Mouse (Mus musculus) stomach, embryonic 16.5 days (tissue): ENCODE measurements around the gene Tmcc2. TPM values are rescaled to one million over a fixed set of nuclear protein-coding genes. Genes with fewer than 3 reads are reported as not detected.

Experiments
- ATAC-seq: fragments of 200-750 bp; cut with Nextera tagmentation; 2 replicates; pipeline ENCODE4 v1.8.0; 2017; ENCODE audit warnings: moderate number of reproducible peaks, moderate TSS enrichment; ENCODE audit not compliant: insufficient read depth, low FRiP score
- H3K27ac ChIP-seq: fragments of 300-500 bp; sonication (generic); 2 replicates; pipeline ENCODE4 v1.5.1; 2014; ENCODE audit warnings: low read length
- H3K27me3 ChIP-seq: fragments of 300-500 bp; sonication (generic); 2 replicates; pipeline ENCODE4 v1.6.1; 2014; ENCODE audit warnings: low read length, control low read depth, mixed read lengths; ENCODE audit not compliant: control insufficient read depth, insufficient read depth
- H3K36me3 ChIP-seq: fragments of 300-500 bp; sonication (generic); 2 replicates; pipeline ENCODE4 v1.6.1; 2014; ENCODE audit warnings: low read length; ENCODE audit not compliant: control insufficient read depth, insufficient read depth
- H3K4me1 ChIP-seq: fragments of 300-500 bp; sonication (generic); 2 replicates; pipeline ENCODE4 v1.6.1; 2014; ENCODE audit warnings: low read length, control low read depth, mixed read lengths; ENCODE audit not compliant: control insufficient read depth, insufficient read depth
- H3K4me2 ChIP-seq: fragments of 300-500 bp; sonication (generic); 2 replicates; pipeline ENCODE4 v1.6.1; 2014; ENCODE audit warnings: low read depth, low read length, mixed read lengths
- H3K4me3 ChIP-seq: fragments of 300-500 bp; sonication (generic); replicated peaks from 2 replicates; pipeline ENCODE4 v1.5.1; 2014; ENCODE audit warnings: mild to moderate bottlenecking, low read length
- H3K9ac ChIP-seq: fragments of 300-500 bp; sonication (generic); 2 replicates; pipeline ENCODE4 v1.6.1; 2014; ENCODE audit warnings: low read length
- H3K9me3 ChIP-seq: fragments of 300-500 bp; sonication (generic); replicated peaks from 2 replicates; pipeline ENCODE4 v1.6.1; 2016; ENCODE audit warnings: low read length, control low read depth; ENCODE audit not compliant: control insufficient read depth
- WGBS: fragments of 180-500 bp; shearing (Covaris S2); extraction: QIAGEN DNeasy Blood & Tissue Kit; methylation state at CpG from one replicate; pipeline ENCODE4 v1.1.7; 2014; 5-methylcytosine and 5-hydroxymethylcytosine counted together
- polyA plus RNA-seq: library from polyadenylated mRNA; unstranded; fragments of >200 nt; fragmentation: Nextera tagmentation; extraction: Ambion mirVana; gene quantifications from 2 replicates; pipeline ENCODE4 v1.2.1, GENCODE M21; 2015

Gene Tmcc2
- polyA plus RNA-seq, 1 experiment from 2014 or later, result 28.3 TPM

GRCm38 (mm10) chr1:132400538-132400937, 9.5 kb upstream of the Tmcc2 start:
- no peak overlapping the region for H3K4me3 ChIP-seq
- H3K4me2 ChIP-seq, result no peak overlapping the region
- ATAC-seq, result no peak
- no peaks in the 10 kb centered on the region for H3K4me1 ChIP-seq
- H3K9ac ChIP-seq, result no peak overlapping the region
- peaks cover 6% of the 10 kb centered on the region; the same call in 1 of the 2 replicates for H3K9me3 ChIP-seq
- no peak overlapping the region for H3K27ac ChIP-seq
- WGBS, result 70% methylated on average over 1 of the region's 1 CpGs
- H3K36me3 ChIP-seq, result no peaks in the 10 kb centered on the region
- H3K27me3 ChIP-seq, result no peaks in the 10 kb centered on the region

- 42% methylated on average over 2 of the region's 2 CpGs for WGBS
- Histone ChIP-seq H3K4me2 (no peak overlapping the region), H3K9ac (no peak overlapping the region), H3K27ac (no peak overlapping the region), H3K9me3 (peaks cover 6% of the 10 kb centered on the region; the same call in 1 of the 2 replicates), H3K36me3 (no peaks in the 10 kb centered on the region), H3K4me3 (no peak overlapping the region), H3K4me1 (no peaks in the 10 kb centered on the region), H3K27me3 (no peaks in the 10 kb centered on the region)
- ATAC-seq, result no peak
Observed at GRCm38 (mm10) chr1:132396705-132397104, 5.6 kb upstream of the Tmcc2 start.

GRCm38 (mm10) chr1:132392872-132393271, 1.8 kb upstream of the Tmcc2 start:
- Histone ChIP-seq H3K9me3 (peaks cover 3% of the 10 kb centered on the region; the same call in 1 of the 2 replicates), H3K9ac (no peak overlapping the region), H3K4me3 (no peak overlapping the region), H3K27me3 (no peaks in the 10 kb centered on the region), H3K36me3 (no peaks in the 10 kb centered on the region), H3K4me1 (peaks cover 25% of the 10 kb centered on the region), H3K27ac (no peak overlapping the region), H3K4me2 (no peak overlapping the region)
- no peak for ATAC-seq
- WGBS, result 62% methylated on average over 5 of the region's 5 CpGs

GRCm38 (mm10) chr1:132391580-132392022, 520 bp upstream of the Tmcc2 start:
- Histone ChIP-seq H3K9me3 (no peaks in the 10 kb centered on the region), H3K27me3 (no peaks in the 10 kb centered on the region), H3K4me1 (peaks cover 25% of the 10 kb centered on the region), H3K27ac (peak overlapping the region; percentile 63), H3K4me2 (peak overlapping the region; percentile 89), H3K4me3 (peak overlapping the region; percentile 71), H3K9ac (peak overlapping the region; percentile 90), H3K36me3 (no peaks in the 10 kb centered on the region)
- WGBS, result 2% methylated on average over 31 of the region's 54 CpGs
- ATAC-seq, result peak; percentile 93

GRCm38 (mm10) chr1:132389886-132390585, 1.0 kb downstream of the Tmcc2 start:
- H3K27ac ChIP-seq, result no peak overlapping the region
- 0 out of 2 replicates have a peak, but pooled peaks have one; percentile 34 for ATAC-seq
- H3K9me3 ChIP-seq, result no peaks in the 10 kb centered on the region
- no peaks in the 10 kb centered on the region for H3K36me3 ChIP-seq
- peaks cover 32% of the 10 kb centered on the region for H3K4me1 ChIP-seq
- no peaks in the 10 kb centered on the region for H3K27me3 ChIP-seq
- H3K4me2 ChIP-seq, result peak overlapping the region; percentile 89
- peak overlapping the region; percentile 71 for H3K4me3 ChIP-seq
- peak overlapping the region; percentile 90 for H3K9ac ChIP-seq
- WGBS, result 17% methylated on average over 15 of the region's 15 CpGs

- H3K9me3 ChIP-seq, result no peaks in the 10 kb centered on the region
- peak overlapping the region; percentile 71; the same call in 1 of the 2 replicates for H3K4me3 ChIP-seq
- no peak for ATAC-seq
- no peak overlapping the region for H3K27ac ChIP-seq
- WGBS, result 49% methylated on average over 8 of the region's 8 CpGs
- peaks cover 35% of the 10 kb centered on the region for H3K4me1 ChIP-seq
- no peak overlapping the region for H3K9ac ChIP-seq
- H3K36me3 ChIP-seq, result no peaks in the 10 kb centered on the region
- H3K27me3 ChIP-seq, result no peaks in the 10 kb centered on the region
- H3K4me2 ChIP-seq, result peak overlapping the region; percentile 89
Observed at GRCm38 (mm10) chr1:132388813-132389803, 2.0 kb downstream of the Tmcc2 start.

- no peak overlapping the region for H3K9ac ChIP-seq
- no peaks in the 10 kb centered on the region for H3K9me3 ChIP-seq
- no peaks in the 10 kb centered on the region for H3K27me3 ChIP-seq
- no peak overlapping the region; the same call in 1 of the 2 replicates for H3K4me2 ChIP-seq
- H3K4me3 ChIP-seq, result no peak overlapping the region
- WGBS, result 15% methylated on average over 4 of the region's 4 CpGs
- 0 out of 2 replicates have a peak overlapping the region, but pooled peaks have one; percentile 28 for H3K27ac ChIP-seq
- H3K4me1 ChIP-seq, result peaks cover 35% of the 10 kb centered on the region
- no peaks in the 10 kb centered on the region for H3K36me3 ChIP-seq
- ATAC-seq, result no peak
Observed at GRCm38 (mm10) chr1:132387943-132388342, 3.1 kb downstream of the Tmcc2 start.

- no peak overlapping the region for H3K27ac ChIP-seq
- H3K4me3 ChIP-seq, result no peak overlapping the region
- no peaks in the 10 kb centered on the region for H3K9me3 ChIP-seq
- H3K4me1 ChIP-seq, result peaks cover 35% of the 10 kb centered on the region
- H3K4me2 ChIP-seq, result no peak overlapping the region
- 67% methylated on average over 4 of the region's 4 CpGs for WGBS
- ATAC-seq, result no peak
- no peaks in the 10 kb centered on the region for H3K27me3 ChIP-seq
- H3K9ac ChIP-seq, result no peak overlapping the region
- H3K36me3 ChIP-seq, result no peaks in the 10 kb centered on the region
Observed at GRCm38 (mm10) chr1:132386266-132386665, 4.8 kb downstream of the Tmcc2 start.

GRCm38 (mm10) chr1:132385711-132386110, 5.4 kb downstream of the Tmcc2 start:
- no peak for ATAC-seq
- H3K4me1 ChIP-seq, result peaks cover 35% of the 10 kb centered on the region
- 45% methylated on average over 4 of the region's 4 CpGs for WGBS

More at GRCm38 (mm10) chr1:132385711-132386110, 5.4 kb downstream of the Tmcc2 start:
- Histone ChIP-seq H3K4me3 (no peak overlapping the region), H3K27ac (no peak overlapping the region), H3K36me3 (no peaks in the 10 kb centered on the region), H3K9ac (no peak overlapping the region; the same call in 1 of the 2 replicates), H3K4me2 (no peak overlapping the region), H3K9me3 (no peaks in the 10 kb centered on the region), H3K27me3 (no peaks in the 10 kb centered on the region)
